Mouse (Mus musculus): ENCODE measurements around the gene Kif2a.

Kif2a gene

DNA sequence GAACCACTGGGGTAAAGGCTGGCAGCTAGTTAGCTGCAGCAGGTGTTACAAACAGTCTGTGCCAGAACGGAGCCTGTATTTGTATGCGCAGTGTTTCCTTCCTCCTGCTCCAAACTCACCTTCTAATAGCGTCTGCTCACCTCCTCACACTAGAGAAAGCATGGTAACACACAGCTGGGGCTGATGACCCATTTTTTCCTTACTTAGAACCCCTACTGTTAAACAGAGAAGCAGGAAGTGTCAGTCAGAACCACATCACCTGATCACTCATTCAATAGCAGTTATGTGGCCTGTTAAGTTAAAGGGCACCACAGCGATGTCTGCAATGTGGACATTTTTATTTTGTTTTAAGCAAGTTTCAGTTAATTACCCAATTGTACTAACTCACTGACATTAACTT, 64.4 kb downstream of the Kif2a start:
- Histone ChIP-seq H3K27me3 (ENCODE audit: insufficient read depth, low read length) (no peaks in the 10 kb centered on the region), H3K4me1 (replicated peaks; ENCODE audit: low read depth, low read length) (peaks cover 6% of the 10 kb centered on the region), H3K4me3 (replicated peaks; ENCODE audit: low read length) (no peak overlapping the region), H3K9me3 (ENCODE audit: low read length) (no peaks in the 10 kb centered on the region), H3K36me3 (ENCODE audit: insufficient read depth, low read length) (peaks cover 84% of the 10 kb centered on the region)
- TF ChIP-seq NANOG (IDR thresholded peaks at IDR 0.05; ENCODE audit: borderline replicate concordance, low read length) (no peak), POU5F1 (IDR thresholded peaks at IDR 0.05; ENCODE audit: borderline replicate concordance, low read length) (no peak)

DNA sequence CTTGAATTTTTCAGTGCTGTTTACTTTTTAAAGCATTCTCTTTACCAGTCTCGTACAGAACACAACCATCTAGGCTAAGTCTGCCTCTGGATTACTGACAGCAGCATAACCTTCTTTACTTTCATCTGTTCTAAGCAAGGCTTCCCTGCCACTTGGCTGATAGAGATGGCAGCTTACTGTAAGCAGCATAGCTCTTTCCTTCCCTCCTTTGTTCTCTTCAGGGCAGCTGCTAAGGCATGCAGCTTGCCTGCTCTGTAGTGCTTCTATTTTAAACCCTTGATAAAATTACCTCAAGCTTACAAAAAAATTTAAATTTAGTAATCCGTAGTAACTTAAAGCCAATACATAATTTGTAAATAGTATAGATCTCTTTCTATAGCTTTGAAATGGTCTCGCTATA, 67.0 kb downstream of the Kif2a start:
- TF ChIP-seq POU5F1 (IDR thresholded peaks at IDR 0.05; ENCODE audit: borderline replicate concordance, low read length): no peak
- TF ChIP-seq NANOG (IDR thresholded peaks at IDR 0.05; ENCODE audit: borderline replicate concordance, low read length): no peak
- TF ChIP-seq CTCF (conservative IDR thresholded peaks at IDR 0.05; ENCODE audit: low read length): no peak
- no peaks in the 10 kb centered on the region for H3K27me3 ChIP-seq (ENCODE audit: insufficient read depth, low read length)
- H3K36me3 ChIP-seq (ENCODE audit: insufficient read depth, low read length): peaks cover 85% of the 10 kb centered on the region
- H3K9me3 ChIP-seq (ENCODE audit: low read length): no peaks in the 10 kb centered on the region
- H3K4me3 ChIP-seq (replicated peaks; ENCODE audit: low read length): no peak overlapping the region
- peaks cover 6% of the 10 kb centered on the region for H3K4me1 ChIP-seq (replicated peaks; ENCODE audit: low read depth, low read length)

DNA sequence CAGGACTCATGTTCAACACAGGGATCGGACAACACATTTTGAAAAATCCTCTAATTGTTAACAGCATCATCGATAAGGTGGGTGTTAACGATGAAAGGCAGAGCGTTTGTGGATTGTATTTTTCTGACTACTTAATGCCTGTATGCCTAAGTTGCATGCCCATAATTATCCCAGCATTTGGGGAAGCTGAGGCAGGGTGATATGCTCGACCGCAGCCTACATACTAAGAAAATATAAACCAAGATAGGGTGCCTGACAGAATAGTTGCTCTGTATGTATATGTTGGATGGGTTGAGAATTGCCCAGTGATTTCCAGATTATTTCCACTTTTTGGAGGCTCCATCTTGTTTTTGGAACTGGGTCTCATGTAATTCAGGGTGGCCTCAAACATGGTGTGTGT, 74.3 kb downstream of the Kif2a start:
- no peak for TF ChIP-seq POU5F1 (IDR thresholded peaks at IDR 0.05; ENCODE audit: borderline replicate concordance, low read length)
- TF ChIP-seq CTCF (conservative IDR thresholded peaks at IDR 0.05; ENCODE audit: low read length): no peak
- TF ChIP-seq NANOG (IDR thresholded peaks at IDR 0.05; ENCODE audit: borderline replicate concordance, low read length): no peak
- H3K27me3 ChIP-seq (ENCODE audit: insufficient read depth, low read length): no peaks in the 10 kb centered on the region
- peak overlapping the region; percentile 99 for H3K4me3 ChIP-seq (replicated peaks; ENCODE audit: low read length)
- H3K9me3 ChIP-seq (ENCODE audit: low read length): no peaks in the 10 kb centered on the region
- peaks cover 36% of the 10 kb centered on the region for H3K4me1 ChIP-seq (replicated peaks; ENCODE audit: low read depth, low read length)
- H3K36me3 ChIP-seq (ENCODE audit: insufficient read depth, low read length): peaks cover 42% of the 10 kb centered on the region

DNA sequence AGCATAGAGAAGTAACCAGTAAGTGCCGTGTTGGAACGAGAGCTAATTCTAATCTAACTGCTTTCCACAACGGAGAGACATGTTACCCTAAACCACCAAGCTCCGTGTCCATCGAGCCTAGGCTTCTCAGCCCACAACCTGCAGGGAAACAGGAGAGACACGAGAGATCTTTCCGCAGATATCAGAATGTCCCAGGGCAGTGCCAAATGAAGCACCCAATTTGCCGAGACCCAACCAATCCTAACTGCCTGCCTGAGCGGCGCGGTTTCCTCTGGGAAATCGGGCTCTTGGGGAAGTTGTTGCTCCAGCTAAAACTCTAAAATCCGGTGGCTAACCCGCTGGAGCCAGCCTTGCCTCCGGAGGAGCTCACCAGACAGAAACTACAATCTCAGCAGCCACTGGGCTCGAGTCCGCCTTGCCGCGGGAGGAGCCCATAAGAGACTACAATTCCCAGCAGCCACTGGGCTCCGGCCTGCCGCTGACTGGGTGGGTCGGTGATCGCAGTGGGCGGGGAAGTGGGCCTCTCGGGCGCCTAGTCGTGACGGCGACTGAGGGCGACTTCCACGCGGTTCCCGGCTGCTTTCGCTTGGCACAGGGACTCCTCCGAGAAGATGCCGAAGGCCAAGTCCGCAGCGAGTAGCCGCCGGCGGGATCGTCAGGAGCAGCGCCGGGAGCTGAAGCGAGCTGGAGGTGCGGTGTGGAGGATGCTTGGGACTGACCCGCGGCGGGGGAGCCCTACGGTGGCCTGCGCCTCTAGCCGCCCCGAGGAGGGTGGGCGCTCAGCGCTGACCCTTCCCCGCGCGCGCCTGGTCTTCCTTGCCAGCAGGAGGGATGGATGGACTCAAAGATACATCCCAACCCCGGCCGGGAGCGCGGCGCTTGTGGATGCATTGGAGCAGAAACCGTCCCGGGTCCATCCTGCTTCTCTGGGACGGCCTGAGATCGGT, 75.1 kb downstream of the Kif2a start, which contains the start of gene Dimt1:
Gene Dimt1, plus strand, starts transcription at position 534 of the 947 bp plus-strand sequence.
- no peaks in the 10 kb centered on the region for H3K27me3 ChIP-seq (ENCODE audit: insufficient read depth, low read length)
- H3K36me3 ChIP-seq (ENCODE audit: insufficient read depth, low read length): peaks cover 35% of the 10 kb centered on the region
- no peak for TF ChIP-seq CTCF (conservative IDR thresholded peaks at IDR 0.05; ENCODE audit: low read length)
- no peak for TF ChIP-seq POU5F1 (IDR thresholded peaks at IDR 0.05; ENCODE audit: borderline replicate concordance, low read length)
- TF ChIP-seq NANOG (IDR thresholded peaks at IDR 0.05; ENCODE audit: borderline replicate concordance, low read length): no peak
- H3K4me3 ChIP-seq (replicated peaks; ENCODE audit: low read length): peak within 1 kb of the TSS; percentile 99
- H3K4me1 ChIP-seq (replicated peaks; ENCODE audit: low read depth, low read length): peaks cover 41% of the 10 kb centered on the region
- H3K9me3 ChIP-seq (ENCODE audit: low read length): no peaks in the 10 kb centered on the region

DNA sequence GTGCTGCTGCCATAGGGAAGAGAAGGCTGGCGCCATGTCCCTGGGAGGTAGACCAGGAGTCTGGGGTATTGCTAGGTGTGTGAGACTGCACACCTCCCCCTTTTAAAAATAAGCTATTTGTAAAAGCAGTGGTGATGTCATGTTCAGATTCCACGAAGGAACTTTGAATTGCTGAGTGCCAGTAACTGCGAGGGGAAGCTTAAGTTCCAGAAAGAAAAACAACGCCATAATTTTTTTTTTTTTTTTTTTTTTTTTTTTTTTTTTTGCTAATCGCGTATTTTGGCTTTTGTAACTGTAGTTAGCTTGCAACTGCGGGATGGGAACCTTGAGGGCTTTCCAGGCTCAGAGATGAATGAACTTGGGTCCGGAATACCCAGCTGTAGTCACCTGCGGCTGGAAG, 76.4 kb downstream of the Kif2a start:
- H3K9me3 ChIP-seq (ENCODE audit: low read length): no peaks in the 10 kb centered on the region
- TF ChIP-seq CTCF (conservative IDR thresholded peaks at IDR 0.05; ENCODE audit: low read length) (no peak), POU5F1 (IDR thresholded peaks at IDR 0.05; ENCODE audit: borderline replicate concordance, low read length) (no peak), NANOG (IDR thresholded peaks at IDR 0.05; ENCODE audit: borderline replicate concordance, low read length) (no peak)
- peaks cover 23% of the 10 kb centered on the region for H3K36me3 ChIP-seq (ENCODE audit: insufficient read depth, low read length)
- 0 out of 2 replicates have a peak overlapping the region, but pooled peaks have one; percentile 99 for H3K4me3 ChIP-seq (replicated peaks; ENCODE audit: low read length)
- peaks cover 45% of the 10 kb centered on the region for H3K4me1 ChIP-seq (replicated peaks; ENCODE audit: low read depth, low read length)
- H3K27me3 ChIP-seq (ENCODE audit: insufficient read depth, low read length): no peaks in the 10 kb centered on the region

DNA sequence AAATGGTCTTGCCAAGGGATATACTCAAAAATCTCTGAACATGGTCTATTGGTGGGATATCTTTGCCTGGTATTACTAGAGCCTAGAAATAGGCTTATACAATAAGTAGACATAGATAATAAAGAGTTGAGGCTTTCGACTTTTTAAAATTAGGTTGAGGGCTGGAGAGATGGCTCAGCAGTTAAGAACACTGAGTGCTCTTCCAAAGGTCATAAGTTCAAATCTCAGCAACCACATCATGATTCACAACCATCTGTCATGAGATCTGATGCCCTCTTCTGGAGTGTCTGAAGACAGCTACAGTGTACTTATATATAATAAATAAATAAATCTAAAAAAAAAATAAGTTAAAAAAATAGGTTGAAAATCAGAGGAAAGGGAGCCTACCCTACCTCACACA, 79.2 kb downstream of the Kif2a start:
- Histone ChIP-seq H3K4me1 (replicated peaks; ENCODE audit: low read depth, low read length) (peaks cover 32% of the 10 kb centered on the region), H3K27me3 (ENCODE audit: insufficient read depth, low read length) (no peaks in the 10 kb centered on the region), H3K4me3 (replicated peaks; ENCODE audit: low read length) (no peak overlapping the region), H3K36me3 (ENCODE audit: insufficient read depth, low read length) (no peaks in the 10 kb centered on the region), H3K9me3 (ENCODE audit: low read length) (no peaks in the 10 kb centered on the region)
- TF ChIP-seq POU5F1 (IDR thresholded peaks at IDR 0.05; ENCODE audit: borderline replicate concordance, low read length) (no peak), NANOG (IDR thresholded peaks at IDR 0.05; ENCODE audit: borderline replicate concordance, low read length) (no peak), CTCF (conservative IDR thresholded peaks at IDR 0.05; ENCODE audit: low read length) (no peak)

DNA sequence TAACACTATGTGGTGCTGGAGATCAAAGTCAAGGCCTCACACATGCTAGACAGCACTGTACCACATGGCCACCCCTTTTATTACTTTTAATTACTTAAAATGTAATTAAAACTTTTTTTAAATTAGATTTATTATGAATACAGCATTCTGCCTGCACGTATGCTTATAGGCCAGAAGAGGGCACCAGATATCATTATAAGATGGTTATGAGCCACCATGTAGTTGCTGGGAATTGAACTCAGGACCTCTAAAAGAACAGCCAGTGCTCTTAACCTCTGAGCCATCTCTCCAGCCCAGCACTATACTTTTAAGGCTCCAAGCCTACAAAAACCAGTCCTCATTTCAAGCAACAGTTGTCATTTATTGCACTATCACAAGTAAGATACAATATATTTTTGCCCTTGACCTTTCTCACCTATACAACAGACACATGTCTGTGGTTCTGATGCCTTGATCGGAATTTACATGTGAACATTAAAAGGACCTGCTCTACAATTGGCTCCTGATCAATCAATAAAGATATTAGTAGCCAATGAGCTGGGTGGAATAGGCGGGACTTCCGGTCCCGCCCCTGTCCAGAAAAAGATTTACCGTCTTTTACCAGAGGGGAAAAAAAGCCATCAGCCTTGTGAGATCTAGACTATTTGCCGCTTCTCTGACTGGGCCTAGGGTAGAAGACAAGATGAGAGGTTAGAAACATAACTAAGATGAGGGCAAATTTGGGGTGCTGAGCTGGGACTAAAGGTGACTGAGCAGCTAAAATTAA, 80.5 kb downstream of the Kif2a start:
- peaks cover 34% of the 10 kb centered on the region for H3K4me1 ChIP-seq (replicated peaks; ENCODE audit: low read depth, low read length)
- peak overlapping the region; percentile 79 for H3K4me3 ChIP-seq (replicated peaks; ENCODE audit: low read length)
- no peaks in the 10 kb centered on the region for H3K36me3 ChIP-seq (ENCODE audit: insufficient read depth, low read length)
- no peaks in the 10 kb centered on the region for H3K27me3 ChIP-seq (ENCODE audit: insufficient read depth, low read length)
- peak; percentile 22; the same call in 1 of the 2 replicates for TF ChIP-seq CTCF (conservative IDR thresholded peaks at IDR 0.05; ENCODE audit: low read length)
- TF ChIP-seq POU5F1 (IDR thresholded peaks at IDR 0.05; ENCODE audit: borderline replicate concordance, low read length): no peak
- H3K9me3 ChIP-seq (ENCODE audit: low read length): no peaks in the 10 kb centered on the region

DNA sequence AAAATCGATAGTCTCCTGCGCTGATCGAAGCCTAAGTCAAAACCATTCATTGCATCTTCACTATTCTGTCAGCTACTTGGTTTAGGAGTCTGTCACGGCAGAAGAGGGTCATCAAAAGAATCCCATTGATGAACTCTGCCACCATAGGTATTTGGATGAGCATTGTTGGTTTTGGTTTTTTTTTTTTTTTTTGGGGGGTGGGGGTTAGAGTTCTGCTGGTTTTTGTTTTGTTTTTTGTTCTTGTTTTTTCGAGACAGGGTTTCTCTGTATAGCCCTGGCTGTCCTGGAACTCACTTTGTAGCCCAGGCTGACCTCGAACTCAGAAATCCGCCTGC, 84.8 kb downstream of the Kif2a start:
- Histone ChIP-seq H3K27me3 (ENCODE audit: insufficient read depth, low read length) (no peaks in the 10 kb centered on the region), H3K4me1 (replicated peaks; ENCODE audit: low read depth, low read length) (peaks cover 42% of the 10 kb centered on the region), H3K9me3 (ENCODE audit: low read length) (no peaks in the 10 kb centered on the region), H3K4me3 (replicated peaks; ENCODE audit: low read length) (peak overlapping the region; percentile 100), H3K36me3 (ENCODE audit: insufficient read depth, low read length) (peaks cover 4% of the 10 kb centered on the region; the same call in 1 of the 2 replicates)
- TF ChIP-seq CTCF (conservative IDR thresholded peaks at IDR 0.05; ENCODE audit: low read length) (no peak), POU5F1 (IDR thresholded peaks at IDR 0.05; ENCODE audit: borderline replicate concordance, low read length) (no peak)
